In the genomic region with DNA sequence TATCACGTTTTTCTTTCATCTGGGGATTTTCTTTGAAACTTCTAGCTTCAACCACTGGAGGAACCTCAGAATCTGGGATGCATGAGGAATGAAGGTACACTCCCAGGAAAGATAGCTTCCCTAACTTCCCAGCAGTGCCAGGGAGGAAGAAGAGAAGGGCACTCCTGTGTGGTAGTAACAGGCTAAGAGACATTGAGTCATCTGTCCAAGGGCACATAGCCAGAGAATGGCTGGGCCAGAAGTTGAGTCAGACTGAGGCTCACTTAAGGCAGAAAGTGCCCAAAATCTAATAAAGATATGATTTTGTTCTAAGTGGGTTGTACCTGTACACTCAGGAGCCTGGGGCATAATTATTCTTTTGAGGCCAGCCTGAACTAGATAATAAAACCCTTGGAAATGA, we compare ENCODE assay signal across 16 mouse cellular contexts. TPM values are rescaled to one million over a fixed set of nuclear protein-coding genes. Genes with fewer than 3 reads are reported as not detected.
DNase-seq lines count a peak whose midpoint lies in the region.
"Had no signal": no experiment of that assay in that cellular context is flagged by ENCODE, and none has a peak within 500 bp of the region (broad histone marks: within the 10 kb centered on the region; RNA-seq: fewer than 3 reads in every experiment).

No protein-coding gene starts in this region.

- DNase-seq in gastrocnemius, adult 18-20 months (ENCODE audit: low spot score) = peak; percentile 8
- DNase-seq in gastrocnemius, postnatal 10 days = no peak
- peak; percentile 55 for DNase-seq in adipocyte (ENCODE audit: low spot score)
- peak; percentile 65 for DNase-seq in adrenal gland, postnatal 14 days
- DNase-seq in fibroblast of lung, adult 2 months (ENCODE audit: low read depth) = peak; percentile 56
- no peak for DNase-seq in right cerebral cortex, postnatal 36 days (ENCODE audit: low spot score in 2 of 2)
- no peak for DNase-seq in urinary bladder, adult 18-20 months (ENCODE audit: low spot score in 2 of 2)
- DNase-seq in spleen, adult 18-20 months = no peak
- DNase-seq: cerebellum, adult 11-12 months had no signal

RNA-seq across cellular contexts. Expression of gene Tmprss2, which starts 41.6 kb away (rescaled TPM):
- total RNA-seq in gastrocnemius, adult 18-20 months (2021) = under 1 TPM in 1 of 2 experiments, not detected in 1; 0.07 TPM
- total RNA-seq in gastrocnemius, postnatal 10 days (2021) = not detected
- 0.56 and 1.7 TPM in 2 replicates for total RNA-seq in adrenal gland, postnatal 14 days (2021)
- total RNA-seq: adrenal gland, adult 18-20 months; CH12.LX; gastrocnemius, adult 8-10 months; heart, adult 2 months; hematopoietic stem cell, adult 5-6 weeks had no signal

RNA-seq across cellular contexts. Expression of gene Fam3b, which starts 54.8 kb away (rescaled TPM):
- total RNA-seq in gastrocnemius, adult 18-20 months (2021) = not detected
- total RNA-seq in gastrocnemius, postnatal 10 days (2021) = not detected
- not detected in 2 replicates for total RNA-seq in adrenal gland, postnatal 14 days (2021)
- total RNA-seq: adrenal gland, adult 18-20 months; CH12.LX; forebrain, postnatal 0 days; gastrocnemius, adult 8-10 months; heart, adult 2 months; heart, postnatal 14 days; hematopoietic stem cell, adult 5-6 weeks had no signal

Comparison
In these comparisons a context has a peak if more than half of its experiments do, and no peak if none do; other contexts are left out.
1. DNase-seq: peak in gastrocnemius, adult 18-20 months (single experiment), adipocyte (single experiment), adrenal gland, postnatal 14 days (single experiment) and fibroblast of lung, adult 2 months (single experiment); none in gastrocnemius, postnatal 10 days (single experiment), right cerebral cortex, postnatal 36 days (0 of 2), urinary bladder, adult 18-20 months (0 of 2) and spleen, adult 18-20 months (0 of 2).